Mouse (Mus musculus) heart, adult 11 months (tissue): ENCODE data around the gene Rpl18a.

Experiments used
- DNase-seq: peaks from one replicate; pipeline ENCODE4 v3.0.0; 2022

Gene Rpl18a

DNA sequence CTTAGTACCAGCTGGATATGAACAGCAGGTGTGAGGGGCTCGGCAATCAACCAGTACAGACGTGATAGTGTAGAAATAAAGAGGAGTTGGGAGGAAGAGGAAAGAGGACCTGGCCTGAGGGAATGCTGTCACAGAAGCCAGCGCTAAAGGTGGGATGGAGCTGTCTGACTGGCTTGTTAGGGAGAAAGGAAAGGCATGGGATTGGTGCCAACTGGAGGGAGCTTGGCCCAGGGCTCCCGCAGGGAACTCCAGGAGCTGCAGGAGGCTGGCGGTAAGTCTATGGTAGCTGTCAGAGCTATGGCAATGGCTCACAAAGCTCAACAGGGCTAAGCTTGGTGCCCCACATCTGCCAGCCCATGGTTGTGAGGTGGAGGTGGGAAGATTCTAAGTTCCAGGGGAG is 5.0 kb upstream of the Rpl18a start:
- no peak for DNase-seq

DNA sequence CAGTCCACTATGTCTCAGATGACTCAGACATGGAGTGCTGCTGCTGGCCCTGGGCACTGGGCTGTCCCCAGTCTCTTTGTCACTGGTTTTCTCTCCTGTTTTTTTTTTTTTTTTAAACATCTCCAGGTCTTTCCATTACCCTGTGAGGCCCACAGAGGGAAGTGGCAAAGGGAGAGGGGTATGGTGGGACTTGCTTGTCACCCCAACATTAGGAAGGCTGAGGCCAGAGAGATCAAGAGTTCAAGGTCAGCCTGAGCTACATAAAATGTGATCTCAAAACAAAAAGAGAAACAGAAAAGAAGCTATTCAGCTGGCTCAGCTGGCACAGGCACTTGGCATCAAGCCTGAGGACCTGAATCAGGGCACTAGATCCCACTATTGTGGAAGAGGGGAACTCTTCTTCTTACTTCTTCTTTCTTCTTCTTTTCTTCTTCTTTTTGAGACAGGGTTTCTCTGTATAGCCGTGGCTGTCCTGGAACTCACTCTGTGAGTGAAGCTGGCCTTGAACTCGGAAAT is 3.7 kb upstream of the Rpl18a start:
- peak; percentile 84 for DNase-seq

DNA sequence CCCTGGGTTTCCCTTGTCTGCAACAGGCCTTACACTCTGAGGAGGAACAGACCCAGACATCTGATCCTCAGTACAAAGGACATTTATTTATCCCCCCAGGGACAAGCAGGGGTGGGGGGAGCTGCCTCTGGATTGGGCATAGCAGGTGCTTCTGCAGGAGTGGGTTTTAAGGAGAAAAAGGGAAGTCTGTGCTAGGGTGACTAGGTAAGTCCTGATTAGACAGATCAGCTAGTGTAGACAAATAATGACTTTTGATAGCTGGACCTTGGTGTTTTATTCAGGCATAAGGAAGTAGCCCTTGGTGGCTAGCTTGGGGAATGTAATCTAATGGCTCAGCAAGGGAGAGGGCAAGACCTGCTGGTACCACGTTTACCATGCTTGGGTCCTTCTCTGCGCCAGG is 2.0 kb upstream of the Rpl18a start:
- DNase-seq, result peak; percentile 85

DNA sequence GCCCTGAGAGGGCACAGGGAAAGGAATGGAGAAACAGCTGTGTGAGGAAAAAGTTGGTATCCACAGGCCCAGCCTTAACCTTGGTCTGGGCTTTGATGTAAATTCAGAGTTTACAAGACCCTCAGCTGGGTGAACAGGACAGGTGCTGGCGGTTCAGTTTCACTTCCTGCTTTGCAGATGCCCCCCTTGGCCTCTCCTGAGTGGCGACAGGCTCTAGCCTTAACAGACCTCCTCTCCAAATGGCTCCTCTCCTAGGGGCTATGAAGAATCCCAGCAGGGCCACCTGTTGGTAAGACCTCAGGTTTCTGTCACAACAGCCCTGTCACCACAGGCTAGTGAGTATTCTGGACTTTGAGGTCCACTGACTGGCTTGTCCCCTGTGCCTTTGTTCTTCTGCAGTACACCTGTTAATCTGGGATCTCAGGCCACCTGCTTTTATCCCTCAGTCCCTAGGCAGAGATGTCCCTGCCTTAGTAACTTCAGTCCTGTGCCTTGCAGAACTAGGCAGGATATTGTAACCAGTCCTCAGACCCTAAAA is 1.5 kb upstream of the Rpl18a start:
- DNase-seq, result peak; percentile 91

DNA sequence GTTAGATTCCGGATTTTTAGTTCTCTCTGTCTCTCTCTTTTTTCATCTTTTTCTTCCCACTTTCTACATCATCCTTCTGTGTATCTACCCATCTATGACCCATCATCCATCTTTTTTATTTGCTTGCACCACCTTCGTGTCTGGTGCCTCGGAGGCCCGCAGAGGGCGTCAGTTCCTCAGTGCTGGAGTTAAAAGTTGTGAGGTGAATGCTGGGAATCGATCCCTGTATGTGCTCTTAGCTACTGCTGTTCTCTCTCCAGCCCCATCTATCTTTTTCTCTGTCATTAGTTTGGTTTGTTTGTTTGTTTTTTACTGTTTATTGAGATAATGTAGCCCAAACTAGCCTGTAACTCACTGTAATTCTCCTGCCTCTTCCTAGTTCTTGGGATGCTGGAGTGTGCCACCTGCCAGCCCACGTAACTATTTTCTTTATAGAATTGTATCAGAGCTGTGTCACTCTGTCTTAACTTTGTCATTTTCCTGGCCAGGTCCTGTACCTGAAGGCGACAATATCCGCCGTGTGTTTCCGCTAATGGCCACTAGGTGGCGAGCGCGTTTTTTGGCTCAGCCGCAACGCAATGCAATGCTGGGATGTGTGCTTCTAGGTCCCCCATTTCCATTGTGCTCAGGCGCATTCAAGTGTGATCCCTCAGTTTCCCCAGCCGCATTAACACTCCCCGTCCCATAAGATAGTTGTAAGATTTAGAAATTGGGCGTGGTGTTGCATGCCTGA is 635 bp upstream of the Rpl18a start:
- peak; percentile 98 for DNase-seq

GRCm38 (mm10) chr8:70896316-70897020 is 744 bp downstream of the Rpl18a start:
- DNase-seq, result peak; percentile 91

DNA sequence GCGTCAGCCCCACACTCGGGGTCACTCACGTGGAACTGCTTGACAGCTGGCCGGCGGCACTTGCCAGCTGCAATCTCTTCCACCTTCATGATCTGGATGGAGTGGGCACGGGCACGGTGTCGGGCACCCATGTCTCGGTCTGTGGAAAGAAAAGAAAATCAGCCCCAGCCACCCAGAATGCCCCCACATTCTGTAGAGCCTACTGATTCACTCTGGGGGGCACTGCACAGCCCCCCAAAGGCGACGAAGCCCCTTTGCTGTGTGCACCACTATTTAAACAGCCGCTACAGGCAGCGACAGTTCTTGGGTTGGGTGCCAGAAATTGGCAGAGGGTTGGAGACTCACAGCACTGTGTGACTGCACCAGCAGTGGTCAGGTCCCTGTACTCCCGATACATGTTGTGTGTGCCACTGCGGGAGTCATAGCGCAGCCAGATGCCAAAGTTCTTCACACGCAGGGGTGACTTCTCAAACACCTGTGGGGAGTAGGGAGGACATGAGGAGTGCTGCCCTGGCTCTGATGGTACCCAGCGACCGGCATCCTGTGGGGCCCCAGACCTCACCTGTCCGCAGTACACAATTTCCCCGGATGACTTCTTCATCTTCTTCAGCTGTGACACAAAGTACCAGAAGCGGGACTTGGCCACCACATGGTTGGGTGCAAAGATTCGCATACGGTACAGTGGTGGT is 1.5 kb downstream of the Rpl18a start:
- DNase-seq, result peak; percentile 92

DNA sequence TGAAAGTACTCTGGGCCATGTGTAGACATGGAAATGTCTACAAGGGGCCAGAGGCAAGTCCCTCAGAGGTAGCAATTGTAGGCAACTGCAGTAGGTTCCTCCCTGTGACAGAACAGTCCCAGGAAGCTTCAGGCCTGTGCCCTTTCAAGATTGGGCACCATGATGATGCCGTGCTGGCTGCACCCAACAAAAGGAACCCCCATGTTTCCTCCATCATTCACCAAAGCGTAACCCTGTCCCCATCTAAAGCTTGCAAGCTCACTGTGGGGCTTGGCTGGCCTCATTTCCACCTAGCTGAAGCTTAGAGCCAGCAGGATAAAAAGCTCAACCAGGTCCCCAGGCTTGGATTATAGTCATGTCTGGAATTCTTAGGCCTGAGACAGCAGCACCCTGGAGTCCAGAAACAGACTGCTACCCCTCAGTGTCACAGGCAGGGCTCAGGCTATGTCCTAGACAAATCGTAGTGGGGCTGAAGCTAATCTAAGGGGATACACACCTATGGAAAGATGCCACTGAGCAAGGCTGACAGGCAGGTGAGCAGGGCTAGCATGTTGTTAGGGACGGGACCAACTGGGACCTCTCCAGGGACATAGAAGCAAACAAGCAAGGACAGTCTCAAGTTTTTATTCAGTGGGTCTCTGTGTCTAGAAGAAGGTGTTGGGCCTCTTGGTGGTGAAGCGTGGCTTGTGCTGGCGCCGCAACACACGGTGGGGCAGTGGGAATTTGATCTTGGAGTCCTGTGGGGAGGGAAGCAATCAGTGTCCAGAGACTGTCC is 2.3 kb downstream of the Rpl18a start:
- peak; percentile 91 for DNase-seq

DNA sequence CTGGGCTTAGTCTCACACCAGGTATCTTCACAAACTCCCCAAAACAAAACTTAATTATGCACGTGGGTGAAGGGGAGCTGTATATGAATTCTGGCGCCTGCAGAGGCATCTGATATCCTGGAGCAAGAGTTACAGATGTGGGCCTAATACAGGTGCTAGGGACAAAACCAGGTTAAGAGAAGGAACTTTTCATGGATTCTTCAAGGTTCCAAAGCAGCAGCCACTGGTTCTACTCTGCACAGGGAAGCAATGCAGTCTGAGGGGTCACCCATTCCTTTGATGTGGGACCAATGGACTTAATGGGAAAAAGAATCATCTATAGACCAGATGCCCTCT is 2.9 kb downstream of the Rpl18a start:
- no peak for DNase-seq

DNA sequence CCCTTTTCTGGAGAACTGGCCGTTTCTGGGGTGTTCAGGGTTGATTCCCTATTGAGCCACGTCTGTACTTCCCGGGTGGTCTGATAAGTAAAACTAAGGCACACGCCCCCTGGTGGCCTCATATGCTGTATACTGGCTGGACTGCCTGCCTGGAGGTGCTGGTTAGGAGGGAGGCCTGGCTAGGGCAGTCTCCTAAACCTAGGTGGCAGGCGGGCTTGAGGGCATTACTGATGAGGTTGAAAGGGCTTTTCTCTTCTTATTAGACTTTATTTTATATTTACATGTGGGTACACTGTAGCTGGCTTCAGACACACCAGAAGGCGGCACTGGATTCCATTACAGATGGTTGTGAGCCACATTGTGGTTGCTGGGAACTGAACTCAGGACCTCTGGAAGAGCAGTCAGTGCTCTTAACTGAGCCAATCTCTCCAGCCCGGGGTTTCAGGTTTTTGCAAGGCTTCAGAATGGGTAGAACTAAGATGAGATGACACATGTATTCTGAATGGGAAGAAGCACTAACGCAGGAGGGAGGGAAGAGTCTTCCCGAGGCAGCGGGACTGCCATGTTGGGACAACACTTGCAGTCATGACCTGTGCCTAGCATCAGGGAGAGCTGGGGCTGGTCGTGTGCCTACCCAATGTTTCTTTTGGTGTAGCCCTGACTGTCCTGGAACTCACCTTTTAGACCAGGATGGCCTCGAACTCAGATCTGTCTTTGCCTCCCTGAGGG is 3.4 kb downstream of the Rpl18a start:
- peak; percentile 96 for DNase-seq

DNA sequence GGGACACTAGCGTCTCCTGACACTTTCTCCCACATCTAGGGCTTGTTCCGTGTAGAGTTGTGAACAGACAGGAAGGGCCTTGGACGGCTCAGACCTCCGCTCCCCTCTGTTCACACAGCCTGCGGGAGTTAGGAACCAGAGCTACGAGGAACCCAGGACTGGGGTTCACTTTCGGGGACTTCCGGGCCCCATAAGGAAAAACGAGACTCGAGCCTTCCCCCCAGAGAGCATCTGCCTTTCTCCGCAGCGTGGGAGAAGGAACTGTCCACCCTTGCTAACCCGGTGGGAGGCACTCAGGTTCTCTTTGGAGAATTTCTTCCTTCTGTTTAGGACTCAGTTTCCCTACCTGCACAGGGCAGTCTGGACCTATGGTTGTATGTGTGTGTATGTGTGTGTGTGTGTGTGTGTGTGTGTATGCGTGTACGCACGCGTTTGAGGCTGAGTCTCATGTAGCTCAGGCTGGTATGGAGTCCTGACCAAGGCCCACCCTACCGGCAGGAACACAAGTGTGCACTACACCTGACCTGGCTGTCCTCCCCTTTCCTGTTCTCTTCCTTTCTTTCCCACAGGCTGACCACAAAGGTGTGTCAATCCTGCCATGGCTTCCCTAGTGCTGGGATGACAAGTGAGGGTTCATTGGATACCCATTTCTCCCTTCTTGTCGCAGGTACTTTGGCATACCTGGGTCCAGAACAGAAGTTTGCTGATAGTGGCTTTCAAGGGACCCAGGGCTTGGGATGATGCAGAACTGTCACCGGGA is 4.1 kb downstream of the Rpl18a start:
- no peak for DNase-seq

DNA sequence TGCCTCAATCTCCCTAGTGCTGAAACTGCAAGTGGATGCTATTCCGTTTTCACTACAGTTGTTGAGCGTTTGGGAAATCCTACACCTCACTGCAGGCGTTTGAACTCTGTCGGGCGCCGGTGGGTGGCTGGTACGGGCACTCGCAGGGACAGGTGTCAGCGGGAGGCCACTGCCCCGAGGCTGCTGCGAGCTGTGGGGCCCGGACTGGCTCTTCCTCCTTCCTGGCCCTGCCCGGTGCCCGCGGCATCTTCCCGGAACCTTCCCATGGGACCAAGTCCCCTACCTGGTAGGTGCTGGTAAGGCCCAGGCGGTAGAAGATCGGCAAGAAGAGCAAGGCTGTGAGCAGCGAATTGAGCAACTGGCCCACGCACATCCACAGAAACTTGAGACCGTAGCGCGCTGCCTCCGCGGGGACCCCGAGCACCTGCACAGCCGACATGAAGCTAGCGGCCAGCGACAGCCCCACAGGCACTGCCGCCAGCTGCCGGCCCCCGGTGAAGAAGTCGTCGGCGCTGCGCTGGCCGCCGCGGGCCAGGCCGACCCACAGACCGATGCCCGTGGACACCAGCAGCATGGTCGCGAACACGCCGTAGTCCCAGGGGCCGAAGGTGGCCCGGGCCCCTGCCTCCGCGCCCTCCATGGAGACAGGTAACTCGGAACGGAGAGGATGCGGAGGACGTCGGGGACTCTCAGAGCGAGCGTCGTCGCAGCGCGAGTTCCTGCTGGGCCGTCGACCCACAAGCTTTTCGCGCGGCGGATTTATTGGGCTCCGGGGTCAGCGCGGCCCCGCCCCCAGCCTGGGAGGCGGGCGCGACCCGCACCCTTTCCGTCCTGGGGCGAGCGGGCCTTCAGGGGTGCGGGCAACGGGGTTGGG is 5.0 kb downstream of the Rpl18a start, which contains the start of gene Slc5a5:
Gene Slc5a5 (minus strand): TSS at position 736 of the 874 bp plus-strand sequence.
- DNase-seq, result no peak

GRCm38 (mm10) chr8:70891356-70891755 is 5.9 kb downstream of the Rpl18a start:
- DNase-seq, result no peak

DNA sequence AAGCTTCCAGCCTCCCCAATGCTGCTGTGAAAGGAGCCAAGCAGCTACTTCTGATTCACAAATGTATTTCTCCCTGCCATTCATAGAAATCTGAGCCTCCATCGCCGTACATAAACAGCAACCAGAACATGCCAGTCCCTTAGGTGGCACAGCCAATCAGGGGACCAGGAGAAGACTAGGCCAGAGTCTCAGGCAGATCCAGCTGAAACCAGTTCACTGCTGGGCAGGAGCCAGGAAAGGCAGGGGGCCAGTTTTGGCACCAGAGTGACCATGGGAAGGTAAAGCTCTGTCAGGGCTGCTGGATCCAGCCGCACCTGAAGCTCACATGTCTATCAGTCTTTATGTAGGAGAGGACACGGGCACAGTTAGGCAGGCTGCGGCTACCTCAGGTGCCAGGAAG is 6.6 kb downstream of the Rpl18a start:
- no peak for DNase-seq

- no peak for DNase-seq
Observed at GRCm38 (mm10) chr8:70887669-70888068, 9.5 kb downstream of the Rpl18a start.

- DNase-seq, result no peak
Observed at GRCm38 (mm10) chr8:70885612-70886011, 11.6 kb downstream of the Rpl18a start.

DNA sequence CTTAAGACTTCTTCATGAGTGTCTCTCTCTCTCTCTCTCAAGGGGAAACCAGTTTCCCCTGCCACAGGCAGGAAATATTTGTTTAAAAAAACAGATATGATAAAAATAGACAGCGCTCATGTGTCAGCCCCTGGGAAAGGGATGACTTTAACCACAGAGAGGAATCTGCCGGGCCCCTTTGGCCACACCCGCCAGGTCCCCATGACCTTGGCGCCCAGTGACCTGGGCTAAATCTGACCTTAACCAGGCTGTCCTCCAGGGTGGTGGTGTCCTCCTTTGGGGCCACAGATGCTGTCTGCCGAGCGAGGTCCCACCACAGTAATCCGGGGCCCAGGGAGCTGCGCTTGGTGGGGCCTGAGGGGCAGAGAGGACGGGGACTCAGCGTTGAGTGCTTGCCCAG is 12.5 kb downstream of the Rpl18a start:
- peak; percentile 91 for DNase-seq

DNA sequence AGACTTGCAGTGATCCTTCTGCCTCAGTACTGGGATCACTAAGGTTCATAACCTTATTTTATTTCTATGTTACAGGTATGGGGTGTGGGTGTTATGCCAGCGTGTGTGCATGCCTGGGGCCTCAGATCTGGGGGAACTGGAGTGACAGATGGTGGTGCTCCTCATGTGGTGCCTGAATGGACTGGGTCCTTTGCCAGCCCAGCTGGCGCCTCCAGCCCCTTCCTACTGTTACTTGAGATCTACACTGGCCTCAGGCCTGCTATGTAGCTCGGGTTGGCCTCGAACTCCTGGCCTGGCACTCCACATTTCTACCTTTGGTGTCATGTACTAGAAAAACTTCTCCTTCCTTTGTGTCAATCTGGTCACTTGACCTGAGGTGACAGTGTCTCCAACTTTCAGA is 13.0 kb downstream of the Rpl18a start:
- DNase-seq, result no peak

DNA sequence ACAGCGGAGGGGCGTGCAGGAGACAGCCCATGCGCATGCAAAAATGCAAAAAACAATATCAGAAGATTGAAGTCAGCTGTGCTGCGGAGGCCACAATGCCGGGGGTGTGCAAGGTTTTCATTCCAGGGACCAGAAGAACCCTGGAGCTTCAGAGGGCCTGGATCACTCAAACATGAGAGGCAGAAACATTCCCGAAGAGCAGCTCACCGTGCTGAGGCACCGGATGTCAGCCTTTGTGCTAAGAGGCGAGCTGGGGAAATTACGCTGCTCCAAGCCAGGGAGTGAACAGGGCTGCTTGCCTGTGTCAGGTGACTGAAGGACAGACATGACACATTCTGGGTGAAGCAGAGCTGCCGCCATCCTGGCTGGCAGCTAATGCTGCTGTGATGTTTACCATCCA is 16.7 kb downstream of the Rpl18a start:
- DNase-seq, result peak; percentile 94

DNA sequence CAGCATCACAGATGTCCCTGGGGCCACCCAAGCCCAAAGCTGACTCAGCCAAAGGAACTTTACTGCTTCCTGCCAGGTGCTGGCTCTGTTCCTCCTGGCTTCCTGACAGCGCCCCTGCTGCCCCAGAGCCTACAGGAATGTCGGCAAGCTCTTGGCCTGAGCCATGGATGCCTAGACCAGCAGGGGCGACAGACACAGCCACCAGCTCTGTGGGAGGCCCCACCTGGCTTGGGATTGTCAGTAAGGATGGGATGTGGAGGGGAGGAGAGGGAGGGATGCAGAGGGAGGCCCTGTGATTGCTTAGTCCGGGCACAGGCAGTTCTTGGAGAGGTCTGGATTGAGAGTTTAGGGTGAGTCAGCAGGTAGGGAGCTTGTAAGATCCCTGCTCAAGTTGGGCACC is 17.1 kb downstream of the Rpl18a start:
- DNase-seq, result peak; percentile 96
